Mouse (Mus musculus): ENCODE data around the gene Tlk2.
"Not testable (repeated sequence)": the region's sequence is repeated elsewhere in the genome, so short reads cannot be mapped to it uniquely, and the experiment has no call there.

Tlk2 gene

GRCm38 (mm10) chr11:105178516-105178915 is at the start of gene Tlk2:
Gene Tlk2 (plus strand): TSS chr11:105178807.
- no peak for ATAC-seq (ENCODE audit: low TSS enrichment)

- no peak for ATAC-seq (ENCODE audit: low TSS enrichment)
These were observed 42.9 kb upstream of the Tlk2 start for GRCm38 (mm10) chr11:105135692-105136091.

GRCm38 (mm10) chr11:105137255-105137654 is 41.4 kb upstream of the Tlk2 start:
- ATAC-seq (ENCODE audit: low TSS enrichment) = not testable (repeated sequence)

GRCm38 (mm10) chr11:105140512-105140911 is 38.1 kb upstream of the Tlk2 start:
- ATAC-seq (ENCODE audit: low TSS enrichment) = not testable (repeated sequence)

- ATAC-seq (ENCODE audit: low TSS enrichment) = no peak
These were observed 37.5 kb upstream of the Tlk2 start for GRCm38 (mm10) chr11:105141115-105141514.

GRCm38 (mm10) chr11:105143564-105143963 is 35.0 kb upstream of the Tlk2 start:
- no peak for ATAC-seq (ENCODE audit: low TSS enrichment)

GRCm38 (mm10) chr11:105144084-105144483 is 34.5 kb upstream of the Tlk2 start:
- no peak for ATAC-seq (ENCODE audit: low TSS enrichment)

GRCm38 (mm10) chr11:105144508-105145210 is 33.9 kb upstream of the Tlk2 start:
- ATAC-seq (ENCODE audit: low TSS enrichment) = no peak

- no peak for ATAC-seq (ENCODE audit: low TSS enrichment)
These were observed 33.4 kb upstream of the Tlk2 start for GRCm38 (mm10) chr11:105145211-105145610.

- no peak for ATAC-seq (ENCODE audit: low TSS enrichment)
These were observed 32.0 kb upstream of the Tlk2 start, which contains the start of gene Gm10842 for GRCm38 (mm10) chr11:105146593-105146992. Gene Gm10842 (plus strand): TSS chr11:105146893.

GRCm38 (mm10) chr11:105149353-105149752 is 29.3 kb upstream of the Tlk2 start:
- no peak for ATAC-seq (ENCODE audit: low TSS enrichment)

GRCm38 (mm10) chr11:105149766-105150165 is 28.8 kb upstream of the Tlk2 start:
- ATAC-seq (ENCODE audit: low TSS enrichment) = no peak

- no peak for ATAC-seq (ENCODE audit: low TSS enrichment)
These were observed 27.9 kb upstream of the Tlk2 start for GRCm38 (mm10) chr11:105150691-105151090.

GRCm38 (mm10) chr11:105151226-105152016 is 27.2 kb upstream of the Tlk2 start:
- no peak for ATAC-seq (ENCODE audit: low TSS enrichment)

GRCm38 (mm10) chr11:105152017-105152300 is 26.6 kb upstream of the Tlk2 start:
- no peak for ATAC-seq (ENCODE audit: low TSS enrichment)

- ATAC-seq (ENCODE audit: low TSS enrichment) = no peak
These were observed 26.2 kb upstream of the Tlk2 start for GRCm38 (mm10) chr11:105152357-105152899.

GRCm38 (mm10) chr11:105153068-105153833 is 25.4 kb upstream of the Tlk2 start:
- ATAC-seq (ENCODE audit: low TSS enrichment) = no peak

- ATAC-seq (ENCODE audit: low TSS enrichment) = no peak
These were observed 22.7 kb upstream of the Tlk2 start for GRCm38 (mm10) chr11:105155915-105156314.

- ATAC-seq (ENCODE audit: low TSS enrichment) = no peak
These were observed 21.8 kb upstream of the Tlk2 start for GRCm38 (mm10) chr11:105156748-105157267.

- ATAC-seq (ENCODE audit: low TSS enrichment) = no peak
These were observed 20.6 kb upstream of the Tlk2 start for GRCm38 (mm10) chr11:105158047-105158446.

GRCm38 (mm10) chr11:105159673-105160360 is 18.8 kb upstream of the Tlk2 start:
- ATAC-seq (ENCODE audit: low TSS enrichment) = no peak

All from frontal cortex, adult (tissue).